Mouse (Mus musculus): ENCODE measurements at regions not wholly inside any gene's neighbourhood (a gene's known extent, or its start where the extent isn't known, plus 50 kb on each side); places are given as distances from the start of the nearest gene placed in this dataset.

- no peak overlapping the region for H3ac ChIP-seq (ENCODE audit: control insufficient read depth, insufficient read length, low read depth)
- H3K79me2 ChIP-seq (ENCODE audit: control insufficient read depth, insufficient read depth): no peaks in the 10 kb centered on the region
- no peaks in the 10 kb centered on the region for H3K79me3 ChIP-seq (ENCODE audit: low read depth)
- no peaks in the 10 kb centered on the region for H3K27me3 ChIP-seq (ENCODE audit: control insufficient read depth, insufficient read depth, insufficient read length)
- no peaks in the 10 kb centered on the region for H3K36me3 ChIP-seq (ENCODE audit: control insufficient read depth, insufficient read depth)
- TF ChIP-seq FOSL1 (IDR thresholded peaks at IDR 0.05; ENCODE audit: insufficient read depth, low read length, poor library complexity, severe bottlenecking) (peak; percentile 2), USF1 (IDR thresholded peaks at IDR 0.05; ENCODE audit: low read depth) (no peak)
- no peak overlapping the region for H3K4me3 ChIP-seq (ENCODE audit: insufficient read depth, poor library complexity, severe bottlenecking)
Measured at GRCm38 (mm10) chr2:117710173-117710813, 367.5 kb upstream of the Rasgrp1 start.

DNA sequence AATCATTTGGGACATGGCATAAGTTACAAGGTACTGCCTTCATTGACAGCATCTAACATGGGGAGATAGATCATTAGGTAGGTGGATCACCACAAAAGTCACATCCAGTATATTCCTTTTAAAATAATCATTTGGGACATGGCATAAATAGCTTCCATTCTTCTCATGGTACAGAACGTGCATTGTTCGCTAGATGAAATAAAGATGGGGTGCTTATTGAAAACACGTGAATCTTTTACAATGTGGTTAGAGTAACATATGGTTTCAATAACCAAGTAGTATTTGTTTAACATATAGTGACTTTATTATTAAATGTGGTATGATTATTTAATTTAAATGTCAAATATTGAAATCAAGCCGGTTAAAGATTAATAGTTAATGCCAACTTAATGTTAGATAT, 381.3 kb upstream of the Rasgrp1 start:
- no peaks in the 10 kb centered on the region for H3K36me3 ChIP-seq (ENCODE audit: control insufficient read depth, insufficient read depth)
- H3K27me3 ChIP-seq (ENCODE audit: control insufficient read depth, insufficient read depth, insufficient read length): no peaks in the 10 kb centered on the region
- H3K79me2 ChIP-seq (ENCODE audit: control insufficient read depth, insufficient read depth): no peaks in the 10 kb centered on the region
- no peaks in the 10 kb centered on the region for H3K79me3 ChIP-seq (ENCODE audit: low read depth)
- no peak overlapping the region for H3ac ChIP-seq (ENCODE audit: control insufficient read depth, insufficient read length, low read depth)
- TF ChIP-seq MYOG (IDR thresholded peaks at IDR 0.05; ENCODE audit: control insufficient read depth, extremely low read depth, insufficient read length): no peak
- TF ChIP-seq FOSL1 (IDR thresholded peaks at IDR 0.05; ENCODE audit: insufficient read depth, low read length, poor library complexity, severe bottlenecking): no peak
- no peak for TF ChIP-seq CEBPB (IDR thresholded peaks at IDR 0.05; ENCODE audit: low read depth)
- TF ChIP-seq MAX (IDR thresholded peaks at IDR 0.05): no peak
- no peak overlapping the region for H3K4me3 ChIP-seq (ENCODE audit: insufficient read depth, poor library complexity, severe bottlenecking)

DNA sequence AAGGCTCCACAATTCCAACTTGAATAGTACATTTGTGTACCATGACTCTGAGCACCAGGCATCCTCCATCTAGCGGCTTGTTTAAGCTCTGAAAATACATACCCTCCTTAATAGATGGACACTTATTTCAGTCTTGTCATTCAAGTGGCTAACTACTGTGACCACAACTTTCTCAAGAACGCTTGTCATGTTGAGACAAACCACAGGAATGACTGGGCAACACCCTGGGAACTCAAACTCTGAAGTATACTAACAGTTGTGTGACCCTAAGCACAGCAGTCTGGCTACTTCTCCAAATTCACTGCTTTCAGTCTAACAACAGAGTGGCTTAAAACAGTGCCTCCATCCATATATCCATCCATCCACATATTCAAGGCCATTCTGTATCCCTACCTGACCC, 380.4 kb upstream of the Thbs1 start:
- Histone ChIP-seq H3K79me3 (ENCODE audit: low read depth) (no peaks in the 10 kb centered on the region), H3K4me3 (ENCODE audit: insufficient read depth, poor library complexity, severe bottlenecking) (no peak overlapping the region), H3K36me3 (ENCODE audit: control insufficient read depth, insufficient read depth) (no peaks in the 10 kb centered on the region), H3K27me3 (ENCODE audit: control insufficient read depth, insufficient read depth, insufficient read length) (no peaks in the 10 kb centered on the region), H3K79me2 (ENCODE audit: control insufficient read depth, insufficient read depth) (no peaks in the 10 kb centered on the region), H3ac (ENCODE audit: control insufficient read depth, insufficient read length, low read depth) (no peak overlapping the region)
- TF ChIP-seq CTCF (IDR thresholded peaks at IDR 0.05; ENCODE audit: control insufficient read depth, insufficient read depth, insufficient read length): no peak
- peak; percentile 59 for TF ChIP-seq MYOD1 (IDR thresholded peaks at IDR 0.05; ENCODE audit: control insufficient read depth, insufficient read length, low read depth)

GRCm38 (mm10) chr2:117742413-117742812, 369.3 kb upstream of the Thbs1 start:
- Histone ChIP-seq H3K27me3 (ENCODE audit: control insufficient read depth, insufficient read depth, insufficient read length) (no peaks in the 10 kb centered on the region), H3K79me3 (ENCODE audit: low read depth) (no peaks in the 10 kb centered on the region), H3K4me3 (ENCODE audit: insufficient read depth, poor library complexity, severe bottlenecking) (no peak overlapping the region), H3K36me3 (ENCODE audit: control insufficient read depth, insufficient read depth) (no peaks in the 10 kb centered on the region), H3K79me2 (ENCODE audit: control insufficient read depth, insufficient read depth) (no peaks in the 10 kb centered on the region), H3ac (ENCODE audit: control insufficient read depth, insufficient read length, low read depth) (no peak overlapping the region)
- no peak for TF ChIP-seq FOSL1 (IDR thresholded peaks at IDR 0.05; ENCODE audit: insufficient read depth, low read length, poor library complexity, severe bottlenecking)
- no peak for TF ChIP-seq MYOG (IDR thresholded peaks at IDR 0.05; ENCODE audit: control insufficient read depth, extremely low read depth, insufficient read length)
- TF ChIP-seq CEBPB (IDR thresholded peaks at IDR 0.05; ENCODE audit: low read depth): no peak
- TF ChIP-seq USF1 (IDR thresholded peaks at IDR 0.05; ENCODE audit: low read depth): no peak
- TF ChIP-seq MAX (IDR thresholded peaks at IDR 0.05): no peak
- TF ChIP-seq CTCF (IDR thresholded peaks at IDR 0.05; ENCODE audit: control insufficient read depth, insufficient read depth, insufficient read length): no peak
- no peak for TF ChIP-seq MYOD1 (IDR thresholded peaks at IDR 0.05; ENCODE audit: control insufficient read depth, insufficient read length, low read depth)

DNA sequence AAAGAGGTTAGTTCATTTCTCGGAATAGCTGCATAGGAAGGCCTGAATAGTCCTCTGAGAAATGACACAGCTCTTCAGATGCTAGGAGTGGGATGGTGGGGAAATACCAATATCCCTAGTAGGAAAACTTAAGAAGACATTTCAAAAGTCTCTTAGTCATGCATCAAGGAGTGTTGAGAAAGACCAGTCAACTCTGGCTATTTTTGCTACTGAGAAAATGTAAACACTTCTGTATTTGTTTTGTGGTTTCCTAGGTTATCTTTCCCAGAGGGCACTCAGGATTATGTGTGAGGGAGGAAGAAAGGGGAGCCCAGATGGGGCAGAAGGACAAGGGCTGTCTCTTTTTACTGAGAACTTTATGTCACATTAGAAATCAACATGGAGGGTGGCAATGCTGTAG, 367.8 kb upstream of the Thbs1 start:
- TF ChIP-seq FOSL1 (IDR thresholded peaks at IDR 0.05; ENCODE audit: insufficient read depth, low read length, poor library complexity, severe bottlenecking): no peak
- TF ChIP-seq CEBPB (IDR thresholded peaks at IDR 0.05; ENCODE audit: low read depth): peak; percentile 81
- TF ChIP-seq MAX (IDR thresholded peaks at IDR 0.05): no peak
- Histone ChIP-seq H3K79me2 (ENCODE audit: control insufficient read depth, insufficient read depth) (no peaks in the 10 kb centered on the region), H3K79me3 (ENCODE audit: low read depth) (no peaks in the 10 kb centered on the region), H3ac (ENCODE audit: control insufficient read depth, insufficient read length, low read depth) (no peak overlapping the region), H3K27me3 (ENCODE audit: control insufficient read depth, insufficient read depth, insufficient read length) (no peaks in the 10 kb centered on the region), H3K36me3 (ENCODE audit: control insufficient read depth, insufficient read depth) (no peaks in the 10 kb centered on the region), H3K4me3 (ENCODE audit: insufficient read depth, poor library complexity, severe bottlenecking) (no peak overlapping the region)

DNA sequence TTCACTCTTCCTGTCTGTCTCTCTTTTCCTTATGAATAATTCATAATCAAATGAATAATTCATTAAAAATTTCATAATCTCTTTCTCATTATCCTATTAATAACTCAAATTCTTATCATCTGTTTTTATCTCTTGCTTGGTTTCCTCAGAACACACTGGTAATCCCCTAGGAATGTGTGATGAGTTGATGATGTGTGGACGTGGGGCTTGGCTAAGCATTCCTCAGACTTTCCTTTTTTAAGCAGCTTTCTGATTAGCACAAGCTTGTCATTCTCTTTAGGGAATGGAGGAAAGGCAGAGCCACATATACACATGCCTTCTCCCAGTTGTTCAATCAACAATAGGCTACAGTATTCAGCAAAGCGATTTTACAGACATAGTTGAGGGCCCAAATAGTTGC, 365.9 kb upstream of the Thbs1 start:
- H3K79me3 ChIP-seq (ENCODE audit: low read depth): no peaks in the 10 kb centered on the region
- no peaks in the 10 kb centered on the region for H3K79me2 ChIP-seq (ENCODE audit: control insufficient read depth, insufficient read depth)
- H3K4me3 ChIP-seq (ENCODE audit: insufficient read depth, poor library complexity, severe bottlenecking): no peak overlapping the region
- no peak for TF ChIP-seq MYOD1 (IDR thresholded peaks at IDR 0.05; ENCODE audit: control insufficient read depth, insufficient read length, low read depth)
- no peak for TF ChIP-seq USF1 (IDR thresholded peaks at IDR 0.05; ENCODE audit: low read depth)
- TF ChIP-seq FOSL1 (IDR thresholded peaks at IDR 0.05; ENCODE audit: insufficient read depth, low read length, poor library complexity, severe bottlenecking): no peak
- no peak for TF ChIP-seq MAX (IDR thresholded peaks at IDR 0.05)
- TF ChIP-seq CEBPB (IDR thresholded peaks at IDR 0.05; ENCODE audit: low read depth): no peak
- TF ChIP-seq MYOG (IDR thresholded peaks at IDR 0.05; ENCODE audit: control insufficient read depth, extremely low read depth, insufficient read length): no peak
- no peak for TF ChIP-seq CTCF (IDR thresholded peaks at IDR 0.05; ENCODE audit: control insufficient read depth, insufficient read depth, insufficient read length)
- H3K36me3 ChIP-seq (ENCODE audit: control insufficient read depth, insufficient read depth): no peaks in the 10 kb centered on the region
- H3K27me3 ChIP-seq (ENCODE audit: control insufficient read depth, insufficient read depth, insufficient read length): no peaks in the 10 kb centered on the region
- H3ac ChIP-seq (ENCODE audit: control insufficient read depth, insufficient read length, low read depth): no peak overlapping the region

All from C2C12 (cell line).